Mouse (Mus musculus) cortical plate, adult 2 months (tissue): Measurements from ENCODE around the gene Zfp786.

Source experiments
- CTCF ChIP-seq: fragments of 200-500 bp; IDR thresholded peaks from 2 replicates; pipeline ENCODE4 v1.5.1; 2011; ENCODE audit warnings: mild to moderate bottlenecking, control low read depth, low read length; ENCODE audit not compliant: insufficient read depth; ENCODE audit errors: extremely low read depth
- POLR2A ChIP-seq: fragments of 200-500 bp; IDR thresholded peaks from 2 replicates; pipeline ENCODE4 v1.6.1; 2011; ENCODE audit warnings: mild to moderate bottlenecking, low read length, control low read depth; ENCODE audit not compliant: insufficient read depth; ENCODE audit errors: extremely low read depth

DNA sequence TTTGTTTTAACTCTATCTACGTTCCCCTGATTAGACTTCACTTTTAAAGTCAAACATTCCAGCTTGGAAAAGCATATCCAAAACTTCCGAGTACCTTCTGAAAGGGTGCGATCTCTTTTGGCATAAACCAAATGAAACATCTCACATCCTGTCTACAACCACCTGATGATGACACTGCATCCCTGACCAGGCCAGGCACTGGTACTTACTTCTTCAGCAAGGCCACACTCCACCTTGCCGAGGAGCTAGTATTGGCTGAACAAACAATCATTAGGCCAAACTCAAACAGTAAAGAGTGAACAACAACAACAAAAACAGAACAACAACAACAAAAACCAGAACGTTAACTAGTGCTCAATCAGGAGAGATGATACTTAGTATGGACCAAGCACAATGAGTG, 19.3 kb downstream of the Zfp786 start:
- TF ChIP-seq CTCF: no peak
- TF ChIP-seq POLR2A: no peak
